Mouse (Mus musculus) ES-E14 (cell line): Measurements from ENCODE around the gene Lsm4.

Experiments
- HCFC1 ChIP-seq: IDR thresholded peaks from 2 replicates; pipeline ENCODE4 v1.6.1; 2012; ENCODE audit warnings: low read length, inconsistent platforms, borderline replicate concordance; ENCODE audit not compliant: insufficient read depth
- MAFK ChIP-seq: IDR thresholded peaks from 2 replicates; pipeline ENCODE4 v1.6.1; 2014; ENCODE audit warnings: mild to moderate bottlenecking, low read depth, low read length, inconsistent platforms; ENCODE audit not compliant: insufficient read depth
- ZNF384 ChIP-seq: IDR thresholded peaks from 2 replicates; pipeline ENCODE4 v1.6.1; 2012; ENCODE audit warnings: low read depth, low read length, inconsistent platforms

GRCm38 (mm10) chr8:70646369-70646768 is 26.7 kb upstream of the Lsm4 start:
- no peak for TF ChIP-seq MAFK
- no peak for TF ChIP-seq ZNF384
- TF ChIP-seq HCFC1: no peak
